ENCODE assay signal across 9 mouse cellular contexts in the genomic region with DNA sequence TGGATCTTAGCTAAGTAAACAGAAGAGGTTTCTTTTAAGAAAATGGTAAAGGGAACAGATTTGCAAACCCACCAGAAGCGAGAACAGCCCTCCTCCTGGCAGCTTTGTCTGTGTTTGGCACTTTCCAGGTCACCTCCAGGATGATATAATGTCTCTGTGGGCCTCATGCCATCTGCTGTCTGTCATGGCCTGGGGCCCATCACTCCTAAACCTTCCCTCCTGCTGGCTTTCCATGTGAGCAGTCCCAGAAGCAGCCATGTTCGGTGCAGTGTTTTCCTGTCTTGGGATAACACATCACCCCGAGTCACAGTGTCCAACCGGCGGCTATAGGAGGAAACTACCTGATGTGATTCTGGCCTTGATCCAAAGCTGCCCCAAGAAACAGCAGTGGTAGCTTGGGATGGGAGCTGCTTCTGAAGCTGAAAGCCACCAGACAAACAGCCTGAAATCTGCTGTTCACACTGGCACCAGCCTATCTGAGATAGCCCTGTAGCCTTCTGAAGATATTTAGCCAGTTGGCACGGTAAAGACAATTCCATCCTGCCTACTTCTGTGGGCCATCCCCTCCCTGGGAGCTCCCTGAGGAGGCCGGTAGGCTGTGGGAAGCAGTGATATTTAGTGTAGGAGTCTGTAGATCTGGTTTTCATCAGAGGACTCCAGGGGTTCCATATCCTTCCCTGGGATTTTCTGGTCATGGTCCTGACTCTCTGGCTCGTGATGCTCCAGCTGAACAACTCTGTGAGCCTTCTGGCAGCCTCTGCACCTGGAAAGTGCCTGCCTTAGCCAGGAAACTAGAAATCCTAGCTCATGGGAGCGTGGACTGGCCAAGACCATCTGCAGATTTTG. TPM values are rescaled to one million over a fixed set of nuclear protein-coding genes. Genes with fewer than 3 reads are reported as not detected.
DNase-seq lines count a peak whose midpoint lies in the region; ATAC-seq and TF ChIP-seq lines count a peak whose summit lies in the region.
"Had no signal": no experiment of that assay in that cellular context is flagged by ENCODE, and none has a peak within 500 bp of the region (broad histone marks: within the 10 kb centered on the region; RNA-seq: fewer than 3 reads in every experiment).

No protein-coding gene starts in this region.

- intact Hi-C loops in heart, adult 2 months (cut with DNase I): no loop called here
- intact Hi-C loops in heart, postnatal 36 days (cut with DNase I): no loop called here

- no peaks in the 10 kb centered on the region for H3K27me3 ChIP-seq in heart, adult 2 months (ENCODE audit: control insufficient read depth, insufficient read depth, low read length)
- no peaks in the 10 kb centered on the region for H3K27me3 ChIP-seq in forebrain, embryonic 14.5 days (replicated peaks; ENCODE audit: control insufficient read depth, insufficient read depth, low read length)
- H3K27me3 ChIP-seq in limb, embryonic 13.5 days: no peaks in the 10 kb centered on the region
- H3K27me3 ChIP-seq in kidney, embryonic 14.5 days (ENCODE audit: control insufficient read depth, insufficient read depth, low read length): no peaks in the 10 kb centered on the region

- peak; percentile 83 for ATAC-seq in forebrain, embryonic 14.5 days
- peak; percentile 76; the same call in 1 of the 2 replicates for ATAC-seq in limb, embryonic 13.5 days (ENCODE audit: low FRiP score, low read depth)
- no peak for ATAC-seq in megakaryocyte, adult 5-6 weeks (ENCODE audit: poor library complexity, severe bottlenecking)
- ATAC-seq in kidney, embryonic 14.5 days (ENCODE audit: low FRiP score, low TSS enrichment): no peak
- ATAC-seq: liver, postnatal 0 days had no signal

- no peak for TF ChIP-seq EP300 in heart, adult 2 months (IDR thresholded peaks at IDR 0.05; ENCODE audit: insufficient read depth, low read depth, low read length)

- no peaks in the 10 kb centered on the region for H3K4me1 ChIP-seq in heart, adult 2 months (ENCODE audit: control insufficient read depth, insufficient read depth, low read length)
- H3K4me1 ChIP-seq in forebrain, embryonic 14.5 days (ENCODE audit: control insufficient read depth, insufficient read depth, low read length): peaks cover 9% of the 10 kb centered on the region
- peaks cover 21% of the 10 kb centered on the region for H3K4me1 ChIP-seq in limb, embryonic 13.5 days
- H3K4me1 ChIP-seq in kidney, embryonic 14.5 days (ENCODE audit: control insufficient read depth, insufficient read depth, low read length): no peaks in the 10 kb centered on the region

- H3K4me3 ChIP-seq in heart, adult 2 months: no peak overlapping the region
- H3K4me3 ChIP-seq in forebrain, embryonic 14.5 days (ENCODE audit: low read depth, low read length): no peak overlapping the region
- no peak overlapping the region for H3K4me3 ChIP-seq in limb, embryonic 13.5 days
- no peak overlapping the region for H3K4me3 ChIP-seq in kidney, embryonic 14.5 days (ENCODE audit: low read length)

- 0 out of 2 replicates have a peak, but pooled peaks cover 3% of the 10 kb centered on the region for H3K9me3 ChIP-seq in forebrain, embryonic 14.5 days (replicated peaks; ENCODE audit: control insufficient read depth, low read length)
- peaks cover 7% of the 10 kb centered on the region for H3K9me3 ChIP-seq in limb, embryonic 13.5 days
- peaks cover 6% of the 10 kb centered on the region for H3K9me3 ChIP-seq in kidney, embryonic 14.5 days (ENCODE audit: control insufficient read depth, low read length)

- TF ChIP-seq POLR2A in heart, adult 2 months (IDR thresholded peaks at IDR 0.05; ENCODE audit: insufficient read depth, low read depth, low read length): no peak

- no peaks in the 10 kb centered on the region for H3K79me2 ChIP-seq in heart, adult 2 months (replicated peaks; ENCODE audit: control insufficient read depth, insufficient read depth, low read length)

- H3K27ac ChIP-seq in heart, adult 2 months: no peak overlapping the region
- peak overlapping the region; percentile 70 for H3K27ac ChIP-seq in forebrain, embryonic 14.5 days (ENCODE audit: low read depth, low read length)
- H3K27ac ChIP-seq in limb, embryonic 13.5 days: peak overlapping the region; percentile 34; the same call in 1 of the 2 replicates
- no peak overlapping the region for H3K27ac ChIP-seq in kidney, embryonic 14.5 days (ENCODE audit: low read depth, low read length)

- WGBS in heart, adult 2 months: 36% methylated on average over 9 of the region's 9 CpGs
- 55% methylated on average over 9 of the region's 9 CpGs for WGBS in forebrain, embryonic 14.5 days
- 39% methylated on average over 9 of the region's 9 CpGs for WGBS in limb, embryonic 13.5 days
- WGBS in kidney, embryonic 14.5 days: 70% methylated on average over 9 of the region's 9 CpGs

- no peak overlapping the region for H3K4me2 ChIP-seq in forebrain, embryonic 14.5 days (ENCODE audit: low read length)
- no peak overlapping the region for H3K4me2 ChIP-seq in limb, embryonic 13.5 days (replicated peaks)
- H3K4me2 ChIP-seq in kidney, embryonic 14.5 days (replicated peaks; ENCODE audit: low read depth, low read length): no peak overlapping the region

- TF ChIP-seq CTCF in heart, adult 2 months (IDR thresholded peaks at IDR 0.05): no peak

- peak; percentile 20 to 21 for DNase-seq in heart, adult 2 months
- no peak for DNase-seq in heart, postnatal 36 days
- DNase-seq in cerebellum, adult 11 months: peak; percentile 79
- peak; percentile 76 for DNase-seq in forebrain, embryonic 14.5 days (ENCODE audit: low spot score)
- no peak for DNase-seq in spleen, adult 12 weeks (ENCODE audit: low spot score)
- DNase-seq: liver, postnatal 0 days had no signal

- no peaks in the 10 kb centered on the region for H3K36me3 ChIP-seq in heart, adult 2 months (ENCODE audit: control insufficient read depth, insufficient read depth, low read length)
- no peaks in the 10 kb centered on the region for H3K36me3 ChIP-seq in forebrain, embryonic 14.5 days (ENCODE audit: control insufficient read depth, insufficient read depth, low read length)
- no peaks in the 10 kb centered on the region for H3K36me3 ChIP-seq in limb, embryonic 13.5 days
- H3K36me3 ChIP-seq in kidney, embryonic 14.5 days (ENCODE audit: control insufficient read depth, insufficient read depth, low read length): no peaks in the 10 kb centered on the region

- H3K9ac ChIP-seq in heart, adult 2 months (ENCODE audit: low read depth, low read length): no peak overlapping the region
- no peak overlapping the region for H3K9ac ChIP-seq in forebrain, embryonic 14.5 days (ENCODE audit: low read length)
- H3K9ac ChIP-seq in limb, embryonic 13.5 days: no peak overlapping the region
- no peak overlapping the region for H3K9ac ChIP-seq in kidney, embryonic 14.5 days (ENCODE audit: low read depth, low read length)
- H3K9ac ChIP-seq: liver, postnatal 0 days had no signal

RNA-seq across cellular contexts. Expression of gene Bdh1, which starts 53.3 kb away (rescaled TPM):
- 100 to 1,000 TPM; 134 to 159 TPM for total RNA-seq in heart, adult 2 months (2021)
- polyA plus RNA-seq in heart, adult 2 months (2012; rRNA removed): 23.3 and 61.3 TPM in 2 replicates
- 10 to 100 TPM in 1 of 2 experiments, 1 to 10 TPM in 1; 7.0 to 42.5 TPM for total RNA-seq in heart, postnatal 36 days (2021)
- polyA plus RNA-seq in forebrain, embryonic 14.5 days (2014; fragmentation: Nextera tagmentation; extraction: Ambion mirVana): 125 and 139 TPM in 2 replicates
- 22.3 and 25.0 TPM in 2 replicates for polyA plus RNA-seq in limb, embryonic 13.5 days (2015; fragmentation: Nextera tagmentation; extraction: Ambion mirVana)
- 0.16 and 0.56 TPM in 2 replicates for total RNA-seq in megakaryocyte, adult 5-6 weeks (2015)
- 1.5 and 3.2 TPM in 2 replicates for total RNA-seq in megakaryocyte, adult 5-6 weeks (2017)
- polyA plus RNA-seq in kidney, embryonic 14.5 days (2014; fragmentation: Nextera tagmentation; extraction: Ambion mirVana): 8.0 and 16.5 TPM in 2 replicates

Comparison
In these comparisons a context has a peak if more than half of its experiments do, and no peak if none do; other contexts are left out.
1. DNase-seq: peak in heart, adult 2 months (2 of 2), cerebellum, adult 11 months (single experiment) and forebrain, embryonic 14.5 days (single experiment); none in heart, postnatal 36 days (0 of 2) and spleen, adult 12 weeks (single experiment).
2. H3K27ac ChIP-seq: peak in forebrain, embryonic 14.5 days (single experiment) and limb, embryonic 13.5 days (single experiment); none in heart, adult 2 months (single experiment) and kidney, embryonic 14.5 days (single experiment).
3. ATAC-seq: peak in forebrain, embryonic 14.5 days (single experiment) and limb, embryonic 13.5 days (single experiment); none in megakaryocyte, adult 5-6 weeks (single experiment) and kidney, embryonic 14.5 days (single experiment).